Mouse (Mus musculus) MEL (cell line): ENCODE measurements at regions not wholly inside any gene's neighbourhood (a gene's known extent, or its start where the extent isn't known, plus 50 kb on each side); places are given as distances from the start of the nearest gene placed in this dataset.

ENCODE experiments used
- DNase-seq: peaks from one replicate; pipeline ENCODE4 v3.0.0; 2011; ENCODE audit warnings: low read depth, low spot score
- H3K27ac ChIP-seq: 2 replicates; pipeline ENCODE4 v1.5.1; 2012; ENCODE audit warnings: low read depth, mild to moderate bottlenecking, control low read depth, low read length, moderate library complexity; ENCODE audit not compliant: control insufficient read depth
- H3K27me3 ChIP-seq, 2 experiments: fragments of 150-350 bp in 1 of 2; sonication (generic) in 1 of 2; 2 replicates each; pipeline ENCODE4 v1.6.1; 2012; ENCODE audit warnings: low read length in 2 of 2, mild to moderate bottlenecking in 2 of 2, improper control_type of control experiment in 1 of 2, moderate library complexity in 1 of 2; ENCODE audit not compliant: insufficient read depth in 2 of 2, control insufficient read depth in 1 of 2
- H3K36me3 ChIP-seq, 2 experiments: 2 replicates each; pipeline ENCODE4 v1.6.1; 2012 to 2014; ENCODE audit warnings: low read length in 2 of 2, improper control_type of control experiment in 1 of 2, inconsistent platforms in 1 of 2, mild to moderate bottlenecking in 1 of 2; ENCODE audit not compliant: insufficient read depth in 2 of 2, control insufficient read depth in 1 of 2
- H3K4me1 ChIP-seq, 2 experiments: fragments of 150-350 bp in 1 of 2; sonication (generic) in 1 of 2; 2 replicates each; pipeline ENCODE4 v1.6.1; 2012; ENCODE audit warnings: low read length in 2 of 2, improper control_type of control experiment in 1 of 2, mild to moderate bottlenecking in 1 of 2; ENCODE audit not compliant: insufficient read depth in 2 of 2, control insufficient read depth in 1 of 2
- H3K4me3 ChIP-seq, 2 experiments: fragments of 150-350 bp in 1 of 2; sonication (generic) in 1 of 2; 2 replicates each; pipeline ENCODE4 v1.5.1; 2012; ENCODE audit warnings: low read depth in 2 of 2, low read length in 2 of 2, mild to moderate bottlenecking in 2 of 2, moderate library complexity in 2 of 2, control low read depth in 1 of 2, improper control_type of control experiment in 1 of 2; ENCODE audit not compliant: control insufficient read depth in 1 of 2, insufficient read depth in 1 of 2
- H3K79me2 ChIP-seq: 2 replicates; pipeline ENCODE4 v1.6.1; 2012; ENCODE audit warnings: mild to moderate bottlenecking, low read length, moderate library complexity; ENCODE audit not compliant: control insufficient read depth, poor library complexity, insufficient read depth
- H3K9ac ChIP-seq: 2 replicates; pipeline ENCODE4 v1.6.1; 2012; ENCODE audit warnings: low read depth, mild to moderate bottlenecking, control low read depth, low read length, moderate library complexity; ENCODE audit not compliant: control insufficient read depth, poor library complexity, severe bottlenecking
- H3K9me3 ChIP-seq: fragments of 150-350 bp; sonication (generic); replicated peaks from 2 replicates; pipeline ENCODE4 v1.6.1; 2012; ENCODE audit warnings: mild to moderate bottlenecking, low read length, improper control_type of control experiment, moderate library complexity; ENCODE audit not compliant: insufficient read depth
- CHD1 ChIP-seq: IDR thresholded peaks from 2 replicates; pipeline ENCODE4 v1.6.1; 2012; ENCODE audit warnings: low read depth, mild to moderate bottlenecking, inconsistent platforms, low read length, improper control_type of control experiment
- CHD2 ChIP-seq: IDR thresholded peaks from 2 replicates; pipeline ENCODE4 v1.6.1; 2011; ENCODE audit warnings: low read length, improper control_type of control experiment
- KAT2A ChIP-seq: conservative IDR thresholded peaks from 2 replicates; pipeline ENCODE4 v1.6.1; 2012; ENCODE audit warnings: low read depth, low read length, improper control_type of control experiment, inconsistent platforms
- MAX ChIP-seq: IDR thresholded peaks from 2 replicates; pipeline ENCODE4 v1.6.1; 2011; ENCODE audit warnings: low read length, improper control_type of control experiment
- MAZ ChIP-seq: IDR thresholded peaks from 2 replicates; pipeline ENCODE4 v1.6.1; 2012; ENCODE audit warnings: low read depth, mild to moderate bottlenecking, inconsistent platforms, low read length, improper control_type of control experiment
- MEF2A ChIP-seq: IDR thresholded peaks from 2 replicates; pipeline ENCODE4 v1.6.1; 2014; ENCODE audit warnings: low read depth, mild to moderate bottlenecking, inconsistent platforms, low read length, improper control_type of control experiment; ENCODE audit not compliant: poor library complexity, insufficient replicate concordance, severe bottlenecking; ENCODE audit errors: extremely low read depth
- MXI1 ChIP-seq: IDR thresholded peaks from 2 replicates; pipeline ENCODE4 v1.6.1; 2011; ENCODE audit warnings: mild to moderate bottlenecking, low read depth, low read length, improper control_type of control experiment
- MYB ChIP-seq: IDR thresholded peaks from 2 replicates; pipeline ENCODE4 v1.6.1; 2011; ENCODE audit warnings: mild to moderate bottlenecking, low read depth, low read length, improper control_type of control experiment
- MYC ChIP-seq: IDR thresholded peaks from 2 replicates; pipeline ENCODE4 v1.6.1; 2011; ENCODE audit warnings: low read depth, mild to moderate bottlenecking, low read length, improper control_type of control experiment, moderate library complexity
- NELFE ChIP-seq: IDR thresholded peaks from 2 replicates; pipeline ENCODE4 v1.6.1; 2011; ENCODE audit warnings: low read depth, low read length, improper control_type of control experiment
- POLR2A ChIP-seq, 2 experiments: IDR thresholded peaks; 2 replicates each; pipeline ENCODE4 v1.6.1; 2011 to 2012; ENCODE audit warnings: low read length in 2 of 2, mild to moderate bottlenecking in 2 of 2, control low read depth in 1 of 2, improper control_type of control experiment in 1 of 2, low read depth in 1 of 2, moderate library complexity in 1 of 2; ENCODE audit not compliant: control insufficient read depth in 1 of 2, insufficient read depth in 1 of 2, poor library complexity in 1 of 2
- RAD21 ChIP-seq: IDR thresholded peaks from 2 replicates; pipeline ENCODE4 v1.6.1; 2011; ENCODE audit warnings: mild to moderate bottlenecking, low read depth, low read length, improper control_type of control experiment
- RCOR1 ChIP-seq: IDR thresholded peaks from 2 replicates; pipeline ENCODE4 v1.6.1; 2012; ENCODE audit warnings: low read depth, mild to moderate bottlenecking, inconsistent platforms, low read length, improper control_type of control experiment
- SIN3A ChIP-seq: IDR thresholded peaks from 2 replicates; pipeline ENCODE4 v1.6.1; 2012; ENCODE audit warnings: low read length, improper control_type of control experiment, inconsistent platforms
- TCF12 ChIP-seq: IDR thresholded peaks from 2 replicates; pipeline ENCODE4 v1.6.1; 2014; ENCODE audit warnings: low read depth, mild to moderate bottlenecking, inconsistent platforms, low read length, improper control_type of control experiment, moderate library complexity
- UBTF ChIP-seq: IDR thresholded peaks from 2 replicates; pipeline ENCODE4 v1.6.1; 2012; ENCODE audit warnings: low read depth, mild to moderate bottlenecking, inconsistent platforms, low read length, improper control_type of control experiment, moderate library complexity, borderline replicate concordance; ENCODE audit not compliant: insufficient read depth
- USF2 ChIP-seq, 2 experiments: IDR thresholded peaks; 2 replicates each; pipeline ENCODE4 v1.6.1; 2011 to 2012; ENCODE audit warnings: improper control_type of control experiment in 2 of 2, low read length in 2 of 2, borderline replicate concordance in 1 of 2, inconsistent platforms in 1 of 2, low read depth in 1 of 2, mild to moderate bottlenecking in 1 of 2; ENCODE audit not compliant: insufficient read depth in 1 of 2
- ZNF384 ChIP-seq: IDR thresholded peaks from 2 replicates; pipeline ENCODE4 v1.6.1; 2012; ENCODE audit warnings: low read depth, mild to moderate bottlenecking, inconsistent platforms, low read length, improper control_type of control experiment

DNA sequence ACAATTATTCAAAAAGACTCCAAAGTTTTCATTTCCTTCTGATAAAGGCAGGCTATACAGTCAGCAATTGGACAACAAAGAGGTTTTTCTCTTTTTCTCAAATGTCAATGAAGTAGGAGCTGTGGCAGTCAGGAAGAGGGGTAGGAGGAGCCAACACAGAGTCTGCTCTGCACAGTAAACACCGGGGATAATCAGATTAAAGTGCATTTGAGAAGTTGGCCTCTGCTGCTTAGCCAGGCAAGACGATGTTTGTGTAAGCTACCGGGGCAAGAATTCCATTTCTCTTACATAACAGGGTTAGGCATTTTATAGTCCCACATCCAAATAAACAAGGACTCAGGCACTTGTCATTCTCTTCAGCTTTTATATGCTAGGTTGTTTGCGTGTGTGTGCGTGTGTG is 91.4 kb downstream of the Kcne4 start:
- H3K27ac ChIP-seq, result no peak overlapping the region
- no peaks in the 10 kb centered on the region for H3K79me2 ChIP-seq
- H3K4me3 ChIP-seq, result no peak overlapping the region
- TF ChIP-seq MYB, result no peak
- no peak for TF ChIP-seq MAZ
- TF ChIP-seq CHD2, result no peak
- TF ChIP-seq UBTF, result no peak
- no peak for TF ChIP-seq MXI1
- TF ChIP-seq MEF2A, result no peak
- no peak for TF ChIP-seq USF2 (IDR thresholded peaks at IDR 0.05; ENCODE audit: borderline replicate concordance in 1 of 2, insufficient read depth in 1 of 2, low read depth in 1 of 2, low read length in 2 of 2)
- no peak for TF ChIP-seq MYC
- no peak for TF ChIP-seq NELFE
- TF ChIP-seq ZNF384, result no peak
- TF ChIP-seq TCF12, result no peak
- no peak for TF ChIP-seq RCOR1
- TF ChIP-seq POLR2A (IDR thresholded peaks at IDR 0.05; ENCODE audit: control insufficient read depth in 1 of 2, insufficient read depth in 1 of 2, low read depth in 1 of 2, low read length in 2 of 2, poor library complexity in 1 of 2), result no peak
- no peaks in the 10 kb centered on the region for H3K27me3 ChIP-seq
- H3K9ac ChIP-seq, result no peak overlapping the region
- no peaks in the 10 kb centered on the region for H3K9me3 ChIP-seq
- no peaks in the 10 kb centered on the region for H3K36me3 ChIP-seq
- DNase-seq, result no peak
- peaks cover 0 to 1% of the 10 kb centered on the region in 2 experiments; a peak in 1 of 4 replicates for H3K4me1 ChIP-seq

DNA sequence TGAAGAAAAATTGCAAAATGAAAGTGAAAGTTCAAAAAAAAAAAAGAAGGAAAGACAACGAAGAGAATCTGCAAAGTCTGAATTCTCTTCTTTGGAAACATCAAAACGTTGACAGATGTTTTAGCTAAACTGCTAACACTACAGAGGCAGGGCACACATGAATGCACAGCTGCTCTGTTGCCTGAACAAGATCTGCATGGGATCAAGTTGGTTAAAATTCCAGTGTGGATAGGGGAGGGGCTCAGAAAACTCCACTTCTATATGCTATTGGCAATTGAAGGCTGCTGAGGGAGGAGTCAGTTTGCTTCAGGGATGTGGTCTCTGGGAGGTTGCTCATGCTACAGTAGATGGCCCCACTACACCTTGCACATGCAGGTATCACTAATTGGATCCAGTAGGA is 97.2 kb downstream of the Kcne4 start:
- no peak overlapping the region for H3K27ac ChIP-seq
- no peaks in the 10 kb centered on the region for H3K27me3 ChIP-seq
- H3K79me2 ChIP-seq, result no peaks in the 10 kb centered on the region
- H3K9me3 ChIP-seq, result no peaks in the 10 kb centered on the region
- DNase-seq, result peak; percentile 11
- H3K36me3 ChIP-seq, result no peaks in the 10 kb centered on the region
- TF ChIP-seq RAD21 (no peak), MEF2A (no peak), CHD1 (no peak), MAX (no peak), KAT2A (no peak), ZNF384 (0 out of 2 replicates have a peak, but pooled peaks have one; percentile 31), SIN3A (no peak)
- peak overlapping the region; percentile 32 to 67 for H3K4me3 ChIP-seq
- no peak overlapping the region for H3K9ac ChIP-seq
- H3K4me1 ChIP-seq, result peaks cover 0 to 2% of the 10 kb centered on the region in 2 experiments; a peak in 1 of 4 replicates
